Mouse (Mus musculus) thymus, postnatal 10 days (tissue): Measurements from ENCODE around the gene Fbxl2.

Experiments
- DNase-seq, 2 experiments: peaks; one replicate each; pipeline ENCODE4 v3.0.0; 2021; ENCODE audit warnings: low spot score in 2 of 2

Gene Fbxl2

GRCm38 (mm10) chr9:113915789-113916188 lies 130.2 kb downstream of the Fbxl2 start:
- no peak for DNase-seq
